Mouse (Mus musculus) heart, adult 2 months (tissue): ENCODE measurements around the gene Mutyh. TPM values are rescaled to one million over a fixed set of nuclear protein-coding genes. Genes with fewer than 3 reads are reported as not detected.

ENCODE experiments used
- DNase-seq, 2 experiments: peaks; one replicate each; pipeline ENCODE4 v3.0.0; 2021
- H3K27ac ChIP-seq: fragments of 200-600 bp; 2 replicates; pipeline ENCODE4 v1.8.1; 2022
- H3K27me3 ChIP-seq: fragments of 200-500 bp; 2 replicates; pipeline ENCODE4 v1.6.1; 2012; ENCODE audit warnings: mild to moderate bottlenecking, low read length, inconsistent platforms, mixed read lengths; ENCODE audit not compliant: control insufficient read depth, insufficient read depth
- H3K36me3 ChIP-seq: fragments of 200-500 bp; 2 replicates; pipeline ENCODE4 v1.6.1; 2012; ENCODE audit warnings: low read length, inconsistent platforms; ENCODE audit not compliant: control insufficient read depth, insufficient read depth
- H3K4me1 ChIP-seq: fragments of 200-500 bp; 2 replicates; pipeline ENCODE4 v1.6.1; 2011; ENCODE audit warnings: low read length; ENCODE audit not compliant: control insufficient read depth, insufficient read depth
- H3K4me3 ChIP-seq: fragments of 200-600 bp; 2 replicates; pipeline ENCODE4 v1.8.1; 2022
- H3K79me2 ChIP-seq: fragments of 200-500 bp; replicated peaks from 2 replicates; pipeline ENCODE4 v1.6.1; 2012; ENCODE audit warnings: mild to moderate bottlenecking, inconsistent platforms, low read length, moderate library complexity, mixed read lengths; ENCODE audit not compliant: control insufficient read depth, insufficient read depth
- H3K9ac ChIP-seq: fragments of 200-500 bp; 2 replicates; pipeline ENCODE4 v1.6.1; 2012; ENCODE audit warnings: low read depth, mild to moderate bottlenecking, control low read depth, inconsistent platforms, low read length, mixed read lengths
- CTCF ChIP-seq: fragments of 200-600 bp; IDR thresholded peaks from 2 replicates; pipeline ENCODE4 v1.8.1; 2022; ENCODE audit warnings: antibody characterized with exemption, mild to moderate bottlenecking, moderate library complexity
- EP300 ChIP-seq: fragments of 200-500 bp; IDR thresholded peaks from 2 replicates; pipeline ENCODE4 v1.6.1; 2011; ENCODE audit warnings: low read depth, low read length, control low read depth; ENCODE audit not compliant: insufficient read depth
- POLR2A ChIP-seq: fragments of 200-500 bp; IDR thresholded peaks from 2 replicates; pipeline ENCODE4 v1.6.1; 2011; ENCODE audit warnings: mild to moderate bottlenecking, low read depth, low read length, control low read depth; ENCODE audit not compliant: insufficient read depth
- WGBS: fragments of 180-500 bp; shearing (Covaris S2); methylation state at CpG from one replicate; pipeline ENCODE4 v1.1.7; 2018; 5-methylcytosine and 5-hydroxymethylcytosine counted together
- intact Hi-C: fragments of 180-260 bp; cut with DNase I; formaldehyde crosslinking; loops from one replicate; pipeline ENCODE4 v1.15.1; 2025
- polyA plus RNA-seq: library from polyadenylated mRNA; depleted of rRNA; stranded (reverse); fragments of >200 nt; gene quantifications from 2 replicates; pipeline ENCODE4 v1.2.3, GENCODE M21; 2012
- total RNA-seq, 2 experiments: library from RNA; stranded (reverse); gene quantifications; 2 replicates each; pipeline ENCODE4 v1.2.3; 2021

Mutyh gene
- total and polyA plus RNA-seq, 3 experiments, result 1.2 to 3.7 (median 1.5) TPM

GRCm38 (mm10) chr4:116788956-116789355 is 18.6 kb upstream of the Mutyh start:
- Histone ChIP-seq H3K4me1 (no peaks in the 10 kb centered on the region), H3K27me3 (no peaks in the 10 kb centered on the region), H3K27ac (no peak overlapping the region), H3K9ac (no peak overlapping the region), H3K79me2 (no peaks in the 10 kb centered on the region), H3K4me3 (no peak overlapping the region), H3K36me3 (no peaks in the 10 kb centered on the region)
- intact Hi-C loops, result loop anchor here (1.0 kb wide), 1 partner anchor 70 kb away; no protein-coding TSS in a partner anchor
- peak; percentile 49 to 66 for DNase-seq
- TF ChIP-seq CTCF (peak; percentile 95), EP300 (0 out of 2 replicates have a peak, but pooled peaks have one; percentile 22), POLR2A (no peak)
- WGBS, result 9% methylated on average over 3 of the region's 3 CpGs

- no peak overlapping the region for H3K27ac ChIP-seq
- no peak overlapping the region for H3K9ac ChIP-seq
- H3K79me2 ChIP-seq, result no peaks in the 10 kb centered on the region
- H3K27me3 ChIP-seq, result no peaks in the 10 kb centered on the region
- no peak for TF ChIP-seq POLR2A
- no peak for TF ChIP-seq EP300
- no peak for TF ChIP-seq CTCF
- DNase-seq, result no peak
- peaks cover under 1% of the 10 kb centered on the region; the same call in 1 of the 2 replicates for H3K36me3 ChIP-seq
- no peaks in the 10 kb centered on the region for H3K4me1 ChIP-seq
- WGBS, result 88% methylated on average over 8 of the region's 8 CpGs
- intact Hi-C loops, result no loop called here
- H3K4me3 ChIP-seq, result no peak overlapping the region
Measured at GRCm38 (mm10) chr4:116792453-116792852, 15.1 kb upstream of the Mutyh start.

GRCm38 (mm10) chr4:116794273-116794672 is 13.2 kb upstream of the Mutyh start:
- no peak for DNase-seq
- no peaks in the 10 kb centered on the region for H3K79me2 ChIP-seq
- H3K9ac ChIP-seq, result no peak overlapping the region
- H3K27me3 ChIP-seq, result no peaks in the 10 kb centered on the region
- 75% methylated on average over 2 of the region's 2 CpGs for WGBS
- peaks cover 2% of the 10 kb centered on the region; the same call in 1 of the 2 replicates for H3K36me3 ChIP-seq
- no peak overlapping the region for H3K27ac ChIP-seq
- no peak overlapping the region for H3K4me3 ChIP-seq
- intact Hi-C loops, result no loop called here
- peaks cover 2% of the 10 kb centered on the region; the same call in 1 of the 2 replicates for H3K4me1 ChIP-seq
- TF ChIP-seq EP300, result no peak
- peak; percentile 27 for TF ChIP-seq CTCF
- no peak for TF ChIP-seq POLR2A

GRCm38 (mm10) chr4:116796442-116797110 is 10.9 kb upstream of the Mutyh start:
- no peaks in the 10 kb centered on the region for H3K27me3 ChIP-seq
- 8% methylated on average over 1 of the region's 1 CpGs for WGBS
- no peaks in the 10 kb centered on the region for H3K79me2 ChIP-seq
- intact Hi-C loops, result no loop called here
- TF ChIP-seq POLR2A (no peak), CTCF (no peak), EP300 (no peak)
- H3K36me3 ChIP-seq, result peaks cover 2% of the 10 kb centered on the region; the same call in 1 of the 2 replicates
- peaks cover 2% of the 10 kb centered on the region; the same call in 1 of the 2 replicates for H3K4me1 ChIP-seq
- peak overlapping the region; percentile 82 for H3K27ac ChIP-seq
- no peak overlapping the region for H3K9ac ChIP-seq
- DNase-seq, result peak in 1 of 2 experiments; percentile 62
- no peak overlapping the region for H3K4me3 ChIP-seq

- Histone ChIP-seq H3K36me3 (peaks cover 2% of the 10 kb centered on the region; the same call in 1 of the 2 replicates), H3K4me1 (peaks cover 2% of the 10 kb centered on the region; the same call in 1 of the 2 replicates), H3K27me3 (no peaks in the 10 kb centered on the region), H3K27ac (no peak overlapping the region), H3K4me3 (no peak overlapping the region), H3K79me2 (no peaks in the 10 kb centered on the region), H3K9ac (no peak overlapping the region)
- intact Hi-C loops, result no loop called here
- DNase-seq, result no peak
- no peak for TF ChIP-seq POLR2A
- TF ChIP-seq CTCF, result peak; percentile 53
- TF ChIP-seq EP300, result no peak
- 42% methylated on average over 5 of the region's 5 CpGs for WGBS
Measured at GRCm38 (mm10) chr4:116799901-116800300, 7.6 kb upstream of the Mutyh start.

- no peaks in the 10 kb centered on the region for H3K27me3 ChIP-seq
- H3K9ac ChIP-seq, result no peak overlapping the region
- H3K4me1 ChIP-seq, result peaks cover 6% of the 10 kb centered on the region
- intact Hi-C loops, result no loop called here
- TF ChIP-seq EP300 (no peak), CTCF (no peak), POLR2A (no peak)
- DNase-seq, result no peak
- no peaks in the 10 kb centered on the region for H3K36me3 ChIP-seq
- no peak overlapping the region for H3K27ac ChIP-seq
- no peaks in the 10 kb centered on the region for H3K79me2 ChIP-seq
- 62% methylated on average over 3 of the region's 3 CpGs for WGBS
- H3K4me3 ChIP-seq, result no peak overlapping the region
Measured at GRCm38 (mm10) chr4:116811012-116811411, 3.5 kb downstream of the Mutyh start.
